Mouse (Mus musculus): ENCODE measurements around the gene Ebf1. TPM values are rescaled to one million over a fixed set of nuclear protein-coding genes. Genes with fewer than 3 reads are reported as not detected.

Gene Ebf1
- polyA plus RNA-seq, 1 experiment from 2014 or later: 8.8 TPM

GRCm38 (mm10) chr11:44888390-44888789, 271.3 kb downstream of the Ebf1 start:
- DNase-seq (ENCODE audit: low spot score) (no peak), ATAC-seq (no peak)
- H3K9me3 ChIP-seq (ENCODE audit: low read length): no peaks in the 10 kb centered on the region
- no peaks in the 10 kb centered on the region for H3K27me3 ChIP-seq (replicated peaks; ENCODE audit: insufficient read depth, low read length)
- no peak overlapping the region for H3K4me2 ChIP-seq (replicated peaks; ENCODE audit: low read depth, low read length)
- 89% methylated on average over 4 of the region's 4 CpGs for WGBS
- no peak overlapping the region for H3K9ac ChIP-seq (replicated peaks; ENCODE audit: low read depth)
- no peak overlapping the region for H3K27ac ChIP-seq (ENCODE audit: low read length)
- no peaks in the 10 kb centered on the region for H3K36me3 ChIP-seq (ENCODE audit: insufficient read depth, low read length)
- H3K4me1 ChIP-seq (ENCODE audit: insufficient read depth, low read depth, low read length): no peaks in the 10 kb centered on the region
- TF ChIP-seq EP300 (IDR thresholded peaks at IDR 0.05) (no peak), CTCF (IDR thresholded peaks at IDR 0.05) (no peak)
- no peak overlapping the region for H3K4me3 ChIP-seq (ENCODE audit: low read depth, low read length)

GRCm38 (mm10) chr11:44892814-44893521, 275.9 kb downstream of the Ebf1 start:
- 0 out of 2 replicates have a peak overlapping the region, but pooled peaks have one; percentile 11 for H3K4me2 ChIP-seq (replicated peaks; ENCODE audit: low read depth, low read length)
- no peak overlapping the region for H3K4me3 ChIP-seq (ENCODE audit: low read depth, low read length)
- DNase-seq (ENCODE audit: low spot score) (no peak), ATAC-seq (peak; percentile 61)
- H3K27me3 ChIP-seq (replicated peaks; ENCODE audit: insufficient read depth, low read length): no peaks in the 10 kb centered on the region
- no peaks in the 10 kb centered on the region for H3K4me1 ChIP-seq (ENCODE audit: insufficient read depth, low read depth, low read length)
- 51% methylated on average over 18 of the region's 18 CpGs for WGBS
- no peak overlapping the region for H3K27ac ChIP-seq (ENCODE audit: low read length)
- H3K9ac ChIP-seq (replicated peaks; ENCODE audit: low read depth): no peak overlapping the region
- H3K36me3 ChIP-seq (ENCODE audit: insufficient read depth, low read length): no peaks in the 10 kb centered on the region
- TF ChIP-seq CTCF (IDR thresholded peaks at IDR 0.05): no peak
- TF ChIP-seq EP300 (IDR thresholded peaks at IDR 0.05): no peak
- no peaks in the 10 kb centered on the region for H3K9me3 ChIP-seq (ENCODE audit: low read length)

GRCm38 (mm10) chr11:44893986-44894385, 276.9 kb downstream of the Ebf1 start:
- H3K4me3 ChIP-seq (ENCODE audit: low read depth, low read length): no peak overlapping the region
- no peak overlapping the region for H3K9ac ChIP-seq (replicated peaks; ENCODE audit: low read depth)
- no peaks in the 10 kb centered on the region for H3K9me3 ChIP-seq (ENCODE audit: low read length)
- H3K36me3 ChIP-seq (ENCODE audit: insufficient read depth, low read length): no peaks in the 10 kb centered on the region
- no peak overlapping the region for H3K4me2 ChIP-seq (replicated peaks; ENCODE audit: low read depth, low read length)
- TF ChIP-seq EP300 (IDR thresholded peaks at IDR 0.05): no peak
- TF ChIP-seq CTCF (IDR thresholded peaks at IDR 0.05): no peak
- ATAC-seq (no peak), DNase-seq (ENCODE audit: low spot score) (no peak)
- H3K27me3 ChIP-seq (replicated peaks; ENCODE audit: insufficient read depth, low read length): no peaks in the 10 kb centered on the region
- H3K27ac ChIP-seq (ENCODE audit: low read length): no peak overlapping the region
- no peaks in the 10 kb centered on the region for H3K4me1 ChIP-seq (ENCODE audit: insufficient read depth, low read depth, low read length)

GRCm38 (mm10) chr11:44894798-44895197, 277.7 kb downstream of the Ebf1 start:
- WGBS: 84% methylated on average over 4 of the region's 4 CpGs
- no peak overlapping the region for H3K4me2 ChIP-seq (replicated peaks; ENCODE audit: low read depth, low read length)
- no peak overlapping the region for H3K4me3 ChIP-seq (ENCODE audit: low read depth, low read length)
- H3K27ac ChIP-seq (ENCODE audit: low read length): no peak overlapping the region
- TF ChIP-seq CTCF (IDR thresholded peaks at IDR 0.05): no peak
- no peak for TF ChIP-seq EP300 (IDR thresholded peaks at IDR 0.05)
- ATAC-seq (no peak), DNase-seq (ENCODE audit: low spot score) (no peak)
- H3K27me3 ChIP-seq (replicated peaks; ENCODE audit: insufficient read depth, low read length): no peaks in the 10 kb centered on the region
- no peaks in the 10 kb centered on the region for H3K36me3 ChIP-seq (ENCODE audit: insufficient read depth, low read length)
- no peaks in the 10 kb centered on the region for H3K9me3 ChIP-seq (ENCODE audit: low read length)
- H3K4me1 ChIP-seq (ENCODE audit: insufficient read depth, low read depth, low read length): no peaks in the 10 kb centered on the region
- H3K9ac ChIP-seq (replicated peaks; ENCODE audit: low read depth): no peak overlapping the region

GRCm38 (mm10) chr11:44895893-44896292, 278.8 kb downstream of the Ebf1 start:
- Histone ChIP-seq H3K4me2 (replicated peaks; ENCODE audit: low read depth, low read length) (no peak overlapping the region), H3K9me3 (ENCODE audit: low read length) (no peaks in the 10 kb centered on the region), H3K36me3 (ENCODE audit: insufficient read depth, low read length) (no peaks in the 10 kb centered on the region), H3K9ac (replicated peaks; ENCODE audit: low read depth) (no peak overlapping the region), H3K4me1 (ENCODE audit: insufficient read depth, low read depth, low read length) (no peaks in the 10 kb centered on the region), H3K27ac (ENCODE audit: low read length) (no peak overlapping the region), H3K4me3 (ENCODE audit: low read depth, low read length) (no peak overlapping the region), H3K27me3 (replicated peaks; ENCODE audit: insufficient read depth, low read length) (no peaks in the 10 kb centered on the region)
- TF ChIP-seq CTCF (IDR thresholded peaks at IDR 0.05): no peak
- TF ChIP-seq EP300 (IDR thresholded peaks at IDR 0.05): no peak
- 84% methylated on average over 1 of the region's 1 CpGs for WGBS
- no peak for DNase-seq (ENCODE audit: low spot score)
- ATAC-seq: no peak

GRCm38 (mm10) chr11:44897140-44897665, 280.1 kb downstream of the Ebf1 start:
- no peak overlapping the region for H3K9ac ChIP-seq (replicated peaks; ENCODE audit: low read depth)
- H3K27me3 ChIP-seq (replicated peaks; ENCODE audit: insufficient read depth, low read length): no peaks in the 10 kb centered on the region
- 42% methylated on average over 10 of the region's 10 CpGs for WGBS
- no peaks in the 10 kb centered on the region for H3K9me3 ChIP-seq (ENCODE audit: low read length)
- no peak overlapping the region for H3K27ac ChIP-seq (ENCODE audit: low read length)
- DNase-seq (ENCODE audit: low spot score) (peak; percentile 11), ATAC-seq (no peak)
- H3K4me3 ChIP-seq (ENCODE audit: low read depth, low read length): no peak overlapping the region
- no peak overlapping the region for H3K4me2 ChIP-seq (replicated peaks; ENCODE audit: low read depth, low read length)
- TF ChIP-seq EP300 (IDR thresholded peaks at IDR 0.05): no peak
- TF ChIP-seq CTCF (IDR thresholded peaks at IDR 0.05): no peak
- H3K36me3 ChIP-seq (ENCODE audit: insufficient read depth, low read length): no peaks in the 10 kb centered on the region
- H3K4me1 ChIP-seq (ENCODE audit: insufficient read depth, low read depth, low read length): no peaks in the 10 kb centered on the region
